Mouse (Mus musculus) liver, adult (tissue): ENCODE measurements around the gene Nmbr.

Experiments used
- GATA4 ChIP-seq: IDR thresholded peaks from 2 replicates; pipeline ENCODE4 v1.6.1; 2014; ENCODE audit warnings: mild to moderate bottlenecking, low read length; ENCODE audit not compliant: insufficient replicate concordance

Nmbr gene

DNA sequence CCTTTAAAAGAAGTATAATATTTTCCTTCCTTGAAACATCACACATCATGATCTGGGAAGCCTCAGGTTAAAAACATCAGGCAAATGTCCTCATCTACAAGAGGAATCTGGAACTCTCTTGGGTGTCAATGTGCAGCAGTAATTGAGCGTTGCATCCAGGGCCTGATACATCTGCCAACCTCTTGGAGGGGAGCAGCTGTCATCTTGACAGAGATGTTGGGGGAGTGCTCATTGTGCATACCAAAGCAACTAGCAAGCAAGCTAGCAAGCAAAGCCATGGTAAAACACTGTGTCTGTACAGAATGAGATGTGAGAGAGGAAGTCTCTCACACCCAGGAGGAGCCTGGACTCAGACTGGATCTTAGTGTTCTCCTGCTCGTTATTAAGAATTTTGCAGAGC is 84.6 kb downstream of the Nmbr start:
- TF ChIP-seq GATA4 = no peak

DNA sequence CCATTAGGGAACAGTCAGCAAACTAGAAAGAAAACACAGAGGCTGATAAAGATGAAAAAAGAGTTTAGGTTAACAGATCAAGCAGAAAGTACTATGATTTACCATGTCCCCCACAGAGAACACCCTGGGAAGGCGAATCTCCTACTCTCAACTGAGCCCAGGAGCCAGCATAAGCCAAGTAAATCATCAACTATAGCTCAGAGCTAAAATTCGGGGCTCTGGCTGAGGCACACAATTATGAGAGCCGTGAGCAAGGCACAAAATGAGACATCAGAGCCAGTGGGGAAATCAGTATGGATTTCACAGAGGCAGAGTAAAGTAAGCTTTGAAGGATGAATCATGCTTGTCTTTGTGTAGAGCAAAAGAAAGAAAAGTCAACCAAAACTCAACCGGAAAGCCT is 111.6 kb downstream of the Nmbr start:
- no peak for TF ChIP-seq GATA4
